In the genomic region with DNA sequence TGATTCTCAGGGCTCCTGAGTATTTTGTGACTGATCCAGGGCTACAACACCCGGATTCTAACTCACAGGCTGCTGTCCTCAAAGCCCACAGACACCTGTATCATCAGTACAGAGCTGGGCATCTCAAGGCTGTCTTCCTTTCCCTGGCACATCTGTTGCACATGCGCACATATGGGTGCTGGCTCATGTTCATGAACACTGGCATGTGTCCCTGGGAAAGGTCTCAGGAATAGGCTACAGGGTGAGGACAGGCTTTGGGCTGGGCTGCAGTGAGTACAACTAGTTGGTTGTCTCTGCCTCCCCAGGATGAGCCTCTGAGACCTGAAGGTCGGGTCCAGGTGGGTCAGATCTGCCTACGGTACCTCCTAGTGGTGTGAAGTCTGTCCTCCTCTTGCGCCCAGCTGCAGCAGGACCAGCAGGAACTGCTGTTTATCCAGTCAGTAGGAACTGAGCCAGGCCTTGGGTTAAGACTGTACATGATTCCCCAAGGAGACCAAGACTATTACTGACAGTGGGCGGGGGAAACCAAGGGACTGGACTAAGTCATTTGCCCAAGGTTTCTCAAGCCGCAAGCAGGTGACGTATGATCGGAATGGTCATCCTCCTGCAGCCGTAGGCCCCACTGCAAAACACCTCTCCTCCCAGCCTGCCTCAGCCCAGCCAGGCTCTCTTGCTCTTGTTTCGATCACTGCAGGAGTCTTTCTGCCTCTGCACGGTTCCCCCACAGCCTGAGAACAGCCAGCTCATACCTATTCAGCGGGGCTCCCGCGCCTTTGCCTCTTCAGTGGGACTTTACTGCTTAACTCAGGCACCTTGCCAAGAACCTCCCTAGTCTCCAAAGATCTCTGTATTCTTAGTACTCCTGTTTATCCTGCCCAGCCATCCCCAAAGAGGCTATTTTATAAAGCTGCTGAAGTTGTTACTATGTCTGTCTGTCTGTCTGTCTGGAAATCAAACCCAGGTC, we compare ENCODE assay signal across 24 mouse cellular contexts. TPM values are rescaled to one million over a fixed set of nuclear protein-coding genes. Genes with fewer than 3 reads are reported as not detected.
DNase-seq lines count a peak whose midpoint lies in the region; ATAC-seq and TF ChIP-seq lines count a peak whose summit lies in the region.
"Had no signal": no experiment of that assay in that cellular context is flagged by ENCODE, and none has a peak within 500 bp of the region (broad histone marks: within the 10 kb centered on the region; RNA-seq: fewer than 3 reads in every experiment).

No protein-coding gene starts in this region.

- ATAC-seq in hindbrain, postnatal 0 days = no peak
- ATAC-seq in midbrain, embryonic 14.5 days (ENCODE audit: low FRiP score, low TSS enrichment) = no peak
- ATAC-seq in midbrain, embryonic 15.5 days (replicated peaks) = no peak
- no peak for ATAC-seq in neural tube, embryonic 15.5 days (ENCODE audit: low FRiP score)
- ATAC-seq: CD4-positive, CD25-positive, alpha-beta regulatory T cell, adult 4 months had no signal

- H3K27me3 ChIP-seq in hindbrain, postnatal 0 days (ENCODE audit: insufficient read depth, low read length) = no peaks in the 10 kb centered on the region
- H3K27me3 ChIP-seq in hindbrain, embryonic 10.5 days (ENCODE audit: insufficient read depth, poor library complexity, severe bottlenecking) = peaks cover 46% of the 10 kb centered on the region
- peaks cover 9% of the 10 kb centered on the region; the same call in 1 of the 2 replicates for H3K27me3 ChIP-seq in midbrain, embryonic 14.5 days (ENCODE audit: control insufficient read depth, insufficient read depth, low read length)
- peaks cover 10% of the 10 kb centered on the region for H3K27me3 ChIP-seq in midbrain, embryonic 15.5 days (replicated peaks)
- peaks cover 19% of the 10 kb centered on the region; the same call in 1 of the 2 replicates for H3K27me3 ChIP-seq in neural tube, embryonic 15.5 days (replicated peaks)

- no peak overlapping the region for H3K4me2 ChIP-seq in hindbrain, postnatal 0 days (ENCODE audit: low read depth, low read length)
- H3K4me2 ChIP-seq in midbrain, embryonic 14.5 days (ENCODE audit: low read length) = no peak overlapping the region
- no peak overlapping the region for H3K4me2 ChIP-seq in midbrain, embryonic 15.5 days
- H3K4me2 ChIP-seq in neural tube, embryonic 15.5 days = no peak overlapping the region
- H3K4me2 ChIP-seq: heart, embryonic 13.5 days; limb, embryonic 15.5 days had no signal

- no peaks in the 10 kb centered on the region for H3K9me3 ChIP-seq in hindbrain, postnatal 0 days (ENCODE audit: low read length)
- no peaks in the 10 kb centered on the region for H3K9me3 ChIP-seq in hindbrain, embryonic 10.5 days
- no peaks in the 10 kb centered on the region for H3K9me3 ChIP-seq in midbrain, embryonic 14.5 days (ENCODE audit: control insufficient read depth, low read length)
- H3K9me3 ChIP-seq in midbrain, embryonic 15.5 days = no peaks in the 10 kb centered on the region
- no peaks in the 10 kb centered on the region for H3K9me3 ChIP-seq in neural tube, embryonic 15.5 days (replicated peaks)
- H3K9me3 ChIP-seq: G1E; heart, embryonic 13.5 days; limb, embryonic 15.5 days; midbrain, embryonic 10.5 days had no signal

- no peak overlapping the region for H3K9ac ChIP-seq in hindbrain, postnatal 0 days (replicated peaks; ENCODE audit: low read length)
- H3K9ac ChIP-seq in midbrain, embryonic 14.5 days (replicated peaks; ENCODE audit: low read length) = no peak overlapping the region
- H3K9ac ChIP-seq in midbrain, embryonic 15.5 days = no peak overlapping the region
- no peak overlapping the region for H3K9ac ChIP-seq in neural tube, embryonic 15.5 days (replicated peaks)
- H3K9ac ChIP-seq: heart, embryonic 13.5 days; limb, embryonic 15.5 days had no signal

- H3K4me1 ChIP-seq in hindbrain, postnatal 0 days (ENCODE audit: insufficient read depth, low read length) = peaks cover 13% of the 10 kb centered on the region
- H3K4me1 ChIP-seq in hindbrain, embryonic 10.5 days (replicated peaks) = peaks cover 15% of the 10 kb centered on the region
- H3K4me1 ChIP-seq in midbrain, embryonic 14.5 days (ENCODE audit: control insufficient read depth, insufficient read depth, low read length) = peaks cover 6% of the 10 kb centered on the region; the same call in 1 of the 2 replicates
- peaks cover 10% of the 10 kb centered on the region for H3K4me1 ChIP-seq in midbrain, embryonic 15.5 days
- H3K4me1 ChIP-seq in neural tube, embryonic 15.5 days = peaks cover 26% of the 10 kb centered on the region

- no peak overlapping the region for H3K27ac ChIP-seq in hindbrain, postnatal 0 days
- no peak overlapping the region for H3K27ac ChIP-seq in hindbrain, embryonic 10.5 days
- H3K27ac ChIP-seq in midbrain, embryonic 14.5 days (replicated peaks; ENCODE audit: low read depth, low read length) = no peak overlapping the region
- H3K27ac ChIP-seq in midbrain, embryonic 15.5 days = no peak overlapping the region
- H3K27ac ChIP-seq in neural tube, embryonic 15.5 days (replicated peaks) = peak overlapping the region; percentile 46; the same call in 1 of the 2 replicates
- H3K27ac ChIP-seq: gastrocnemius, adult 2 months; heart, embryonic 13.5 days; limb, embryonic 15.5 days; midbrain, embryonic 10.5 days had no signal

- no peak for TF ChIP-seq CTCF in hindbrain, postnatal 0 days (IDR thresholded peaks at IDR 0.05; ENCODE audit: low read depth)

- H3K4me3 ChIP-seq in hindbrain, postnatal 0 days (ENCODE audit: low read length) = no peak overlapping the region
- H3K4me3 ChIP-seq in hindbrain, embryonic 10.5 days = no peak overlapping the region
- H3K4me3 ChIP-seq in midbrain, embryonic 14.5 days (replicated peaks; ENCODE audit: low read depth, low read length) = no peak overlapping the region
- H3K4me3 ChIP-seq in midbrain, embryonic 15.5 days = no peak overlapping the region
- H3K4me3 ChIP-seq in neural tube, embryonic 15.5 days (replicated peaks) = no peak overlapping the region
- H3K4me3 ChIP-seq: gastrocnemius, adult 2 months; heart, embryonic 13.5 days; limb, embryonic 15.5 days; midbrain, embryonic 10.5 days; myocyte had no signal

- 46% methylated on average over 15 of the region's 15 CpGs for WGBS in hindbrain, postnatal 0 days
- 72% methylated on average over 15 of the region's 15 CpGs for WGBS in hindbrain, embryonic 10.5 days
- 64% methylated on average over 15 of the region's 15 CpGs for WGBS in midbrain, embryonic 14.5 days
- 64% methylated on average over 15 of the region's 15 CpGs for WGBS in midbrain, embryonic 15.5 days
- WGBS in neural tube, embryonic 15.5 days = 61% methylated on average over 15 of the region's 15 CpGs

- no peaks in the 10 kb centered on the region for H3K36me3 ChIP-seq in hindbrain, postnatal 0 days (ENCODE audit: insufficient read depth, low read length)
- no peaks in the 10 kb centered on the region for H3K36me3 ChIP-seq in hindbrain, embryonic 10.5 days
- no peaks in the 10 kb centered on the region for H3K36me3 ChIP-seq in midbrain, embryonic 14.5 days (ENCODE audit: control insufficient read depth, insufficient read depth, low read length)
- no peaks in the 10 kb centered on the region for H3K36me3 ChIP-seq in midbrain, embryonic 15.5 days (replicated peaks)
- no peaks in the 10 kb centered on the region for H3K36me3 ChIP-seq in neural tube, embryonic 15.5 days
- H3K36me3 ChIP-seq: G1E; heart, embryonic 13.5 days; limb, embryonic 15.5 days; midbrain, embryonic 10.5 days had no signal

- DNase-seq in adrenal gland, adult 2 months = peak; percentile 43
- no peak for DNase-seq in adrenal gland, postnatal 4 days (ENCODE audit: low spot score in 2 of 2)
- DNase-seq in hindbrain, postnatal 0 days (ENCODE audit: low spot score) = peak; percentile 32
- no peak for DNase-seq in hindbrain, embryonic 10.5 days (ENCODE audit: low spot score)
- peak; percentile 51 for DNase-seq in midbrain, embryonic 14.5 days
- no peak for DNase-seq in spleen, postnatal 10 days (ENCODE audit: low spot score in 2 of 2)
- DNase-seq: adrenal gland, postnatal 25 days; gastrocnemius, adult 2 months; heart, adult 11 months; heart, postnatal 36 days; kidney, adult 8-10 months; kidney, postnatal 36 days; lung, postnatal 14 days; thymus, postnatal 36 days had no signal

RNA-seq across cellular contexts. Expression of gene Dnajc7, which starts 23.9 kb away (rescaled TPM):
- 100 to 1,000 TPM; 174 to 177 TPM for total RNA-seq in adrenal gland, adult 2 months (2021)
- 9.3 and 11.7 TPM in 2 replicates for polyA plus RNA-seq in adrenal gland, adult 2 months (2012; rRNA removed)
- 100 to 1,000 TPM; 296 to 306 TPM for total RNA-seq in adrenal gland, postnatal 4 days (2021)
- total RNA-seq in hindbrain, postnatal 0 days (2014; rRNA removed) = 64.6 and 73.8 TPM in 2 replicates
- polyA plus RNA-seq in hindbrain, postnatal 0 days (2015; fragmentation: Nextera tagmentation; extraction: Ambion mirVana) = 237 and 246 TPM in 2 replicates
- 219 and 260 TPM in 2 replicates for polyA plus RNA-seq in hindbrain, embryonic 10.5 days (2016; fragmentation: Nextera tagmentation; extraction: Ambion mirVana)
- 93.7 and 108 TPM in 2 replicates for polyA plus RNA-seq in midbrain, embryonic 14.5 days (2014; fragmentation: Nextera tagmentation; extraction: Ambion mirVana)
- 298 and 326 TPM in 2 replicates for polyA plus RNA-seq in midbrain, embryonic 15.5 days (2015; fragmentation: Nextera tagmentation; extraction: Ambion mirVana)
- 287 and 298 TPM in 2 replicates for polyA plus RNA-seq in neural tube, embryonic 15.5 days (2015; fragmentation: Nextera tagmentation; extraction: Ambion mirVana)

RNA-seq across cellular contexts. Expression of gene Nkiras2, which starts 24.9 kb away (rescaled TPM):
- 10 to 100 TPM; 32.5 to 36.0 TPM for total RNA-seq in adrenal gland, adult 2 months (2021)
- polyA plus RNA-seq in adrenal gland, adult 2 months (2012; rRNA removed) = 50.9 and 59.4 TPM in 2 replicates
- 10 to 100 TPM; 49.5 to 50.0 TPM for total RNA-seq in adrenal gland, postnatal 4 days (2021)
- total RNA-seq in hindbrain, postnatal 0 days (2014; rRNA removed) = 125 and 131 TPM in 2 replicates
- polyA plus RNA-seq in hindbrain, postnatal 0 days (2015; fragmentation: Nextera tagmentation; extraction: Ambion mirVana) = 77.5 and 82.1 TPM in 2 replicates
- polyA plus RNA-seq in hindbrain, embryonic 10.5 days (2016; fragmentation: Nextera tagmentation; extraction: Ambion mirVana) = 95.9 and 119 TPM in 2 replicates
- 125 and 129 TPM in 2 replicates for polyA plus RNA-seq in midbrain, embryonic 14.5 days (2014; fragmentation: Nextera tagmentation; extraction: Ambion mirVana)
- 111 and 115 TPM in 2 replicates for polyA plus RNA-seq in midbrain, embryonic 15.5 days (2015; fragmentation: Nextera tagmentation; extraction: Ambion mirVana)
- 90.1 and 96.3 TPM in 2 replicates for polyA plus RNA-seq in neural tube, embryonic 15.5 days (2015; fragmentation: Nextera tagmentation; extraction: Ambion mirVana)

RNA-seq across cellular contexts. Expression of gene Zfp385c, which starts 48.4 kb away (rescaled TPM):
- total RNA-seq in adrenal gland, adult 2 months (2021) = under 1 TPM in 1 of 2 experiments, not detected in 1; 0.59 TPM
- 0.75 and 0.84 TPM in 2 replicates for polyA plus RNA-seq in adrenal gland, adult 2 months (2012; rRNA removed)
- total RNA-seq in adrenal gland, postnatal 4 days (2021) = under 1 TPM; 0.59 to 0.64 TPM
- total RNA-seq in hindbrain, postnatal 0 days (2014; rRNA removed) = 9.8 and 13.0 TPM in 2 replicates
- 10.0 and 11.3 TPM in 2 replicates for polyA plus RNA-seq in hindbrain, postnatal 0 days (2015; fragmentation: Nextera tagmentation; extraction: Ambion mirVana)
- 0.26 and 0.68 TPM in 2 replicates for polyA plus RNA-seq in hindbrain, embryonic 10.5 days (2016; fragmentation: Nextera tagmentation; extraction: Ambion mirVana)
- polyA plus RNA-seq in midbrain, embryonic 14.5 days (2014; fragmentation: Nextera tagmentation; extraction: Ambion mirVana) = 0.41 and 0.49 TPM in 2 replicates
- 0.70 and 0.99 TPM in 2 replicates for polyA plus RNA-seq in midbrain, embryonic 15.5 days (2015; fragmentation: Nextera tagmentation; extraction: Ambion mirVana)
- 0.77 TPM in 2 replicates for polyA plus RNA-seq in neural tube, embryonic 15.5 days (2015; fragmentation: Nextera tagmentation; extraction: Ambion mirVana)
- polyA plus RNA-seq: forebrain, embryonic 11.5 days; G1E; liver, embryonic 16.5 days had no signal

Comparison
In these comparisons a context has a peak if more than half of its experiments do, and no peak if none do; other contexts are left out.
1. DNase-seq: peak in adrenal gland, adult 2 months (single experiment), hindbrain, postnatal 0 days (single experiment) and midbrain, embryonic 14.5 days (single experiment); none in adrenal gland, postnatal 4 days (0 of 2), hindbrain, embryonic 10.5 days (single experiment) and spleen, postnatal 10 days (0 of 2).